Mouse (Mus musculus): Measurements from ENCODE around the gene Pou6f2. TPM values are rescaled to one million over a fixed set of nuclear protein-coding genes. Genes with fewer than 3 reads are reported as not detected.

Pou6f2 gene
- polyA plus RNA-seq, 2 experiments = 0.10 to 0.14 TPM

- Histone ChIP-seq H3K27me3 (ENCODE audit: control insufficient read depth, insufficient read depth, low read length) (no peaks in the 10 kb centered on the region), H3K4me2 (replicated peaks; ENCODE audit: low read depth, low read length, severe bottlenecking) (no peak overlapping the region), H3K4me1 (ENCODE audit: control insufficient read depth, insufficient read depth, low read length) (no peaks in the 10 kb centered on the region), H3K4me3 (replicated peaks; ENCODE audit: low read length) (no peak overlapping the region), H3K9ac (ENCODE audit: low read depth, low read length, severe bottlenecking) (no peak overlapping the region), H3K27ac (replicated peaks; ENCODE audit: low read depth, low read length) (no peak overlapping the region), H3K9me3 (ENCODE audit: control insufficient read depth, low read length) (no peaks in the 10 kb centered on the region), H3K36me3 (ENCODE audit: control insufficient read depth, insufficient read depth, low read length) (no peaks in the 10 kb centered on the region)
- DNase-seq (ENCODE audit: low spot score) (no peak), ATAC-seq (ENCODE audit: low FRiP score, low read depth) (no peak)
- 85% methylated on average over 3 of the region's 3 CpGs for WGBS
- TF ChIP-seq POLR2A (IDR thresholded peaks at IDR 0.05; ENCODE audit: borderline replicate concordance, extremely low read depth, insufficient read depth, insufficient read length) = no peak
Measured at GRCm38 (mm10) chr13:18253131-18253530, 144.4 kb downstream of the Pou6f2 start.

DNA sequence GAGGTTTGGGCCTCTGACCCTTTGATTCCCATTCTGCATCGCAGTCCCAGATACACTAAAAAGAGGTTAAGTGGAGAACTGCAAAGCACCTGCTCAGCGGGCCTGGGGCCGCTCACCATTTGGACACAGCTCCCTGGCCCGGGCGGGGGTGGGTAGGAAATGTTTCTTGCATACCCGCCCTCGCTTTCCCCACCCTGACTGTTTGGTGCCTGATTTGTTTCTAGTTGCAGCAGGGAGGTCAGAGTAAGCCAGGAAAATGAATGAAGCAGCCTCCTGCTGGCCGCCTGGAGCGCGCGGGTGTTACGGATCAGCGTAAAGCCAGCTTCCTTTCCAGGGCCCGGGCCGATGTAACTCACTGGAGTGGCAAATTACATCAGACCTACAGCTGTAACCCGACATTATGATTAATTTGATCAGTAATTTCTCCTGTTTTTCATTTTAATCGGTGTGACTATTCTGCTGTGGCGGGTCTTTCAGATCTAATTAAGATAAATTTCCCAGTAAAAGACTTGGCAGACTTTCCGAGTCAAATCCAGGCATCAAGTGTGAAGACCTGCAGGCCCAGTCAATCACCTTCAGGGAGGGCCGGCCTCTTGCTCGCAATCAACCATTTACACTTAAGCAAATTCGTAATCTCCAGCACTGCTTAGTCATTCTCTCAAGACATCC is 178.8 kb downstream of the Pou6f2 start:
- H3K27me3 ChIP-seq (ENCODE audit: control insufficient read depth, insufficient read depth, low read length) = no peaks in the 10 kb centered on the region
- H3K36me3 ChIP-seq (ENCODE audit: control insufficient read depth, insufficient read depth, low read length) = no peaks in the 10 kb centered on the region
- DNase-seq (ENCODE audit: low spot score) = peak; percentile 11
- 0 out of 2 replicates have a peak overlapping the region, but pooled peaks have one; percentile 16 for H3K4me2 ChIP-seq (replicated peaks; ENCODE audit: low read depth, low read length, severe bottlenecking)
- H3K4me1 ChIP-seq (ENCODE audit: control insufficient read depth, insufficient read depth, low read length) = no peaks in the 10 kb centered on the region
- H3K9me3 ChIP-seq (ENCODE audit: control insufficient read depth, low read length) = no peaks in the 10 kb centered on the region
- H3K4me3 ChIP-seq (replicated peaks; ENCODE audit: low read length) = no peak overlapping the region
- no peak overlapping the region for H3K27ac ChIP-seq (replicated peaks; ENCODE audit: low read depth, low read length)
- no peak for ATAC-seq (ENCODE audit: low FRiP score, low read depth)
- TF ChIP-seq POLR2A (IDR thresholded peaks at IDR 0.05; ENCODE audit: borderline replicate concordance, extremely low read depth, insufficient read depth, insufficient read length) = no peak
- 8% methylated on average over 22 of the region's 22 CpGs for WGBS
- no peak overlapping the region; the same call in 1 of the 2 replicates for H3K9ac ChIP-seq (ENCODE audit: low read depth, low read length, severe bottlenecking)

DNA sequence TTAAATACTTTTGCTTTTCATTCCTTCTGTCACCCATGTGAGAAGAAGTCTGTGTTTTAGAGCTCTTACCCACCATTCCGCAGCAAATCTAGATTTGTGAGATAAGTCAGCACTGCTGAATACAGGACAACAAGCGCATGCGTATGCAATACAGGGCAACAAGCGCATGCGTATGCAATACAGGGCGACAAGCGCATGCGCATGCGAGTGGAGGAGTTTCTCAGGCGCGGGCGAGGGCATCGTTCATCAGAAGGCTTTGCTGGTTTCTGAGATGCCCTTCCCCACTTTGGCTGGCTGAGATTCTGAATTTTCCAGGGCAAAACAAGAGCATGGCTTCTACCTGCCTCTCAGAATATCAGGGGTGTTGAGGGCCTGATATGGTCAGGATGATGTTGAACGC is 186.2 kb downstream of the Pou6f2 start:
- TF ChIP-seq POLR2A (IDR thresholded peaks at IDR 0.05; ENCODE audit: borderline replicate concordance, extremely low read depth, insufficient read depth, insufficient read length) = no peak
- WGBS = 91% methylated on average over 14 of the region's 14 CpGs
- H3K27me3 ChIP-seq (ENCODE audit: control insufficient read depth, insufficient read depth, low read length) = no peaks in the 10 kb centered on the region
- no peak overlapping the region for H3K27ac ChIP-seq (replicated peaks; ENCODE audit: low read depth, low read length)
- H3K4me2 ChIP-seq (replicated peaks; ENCODE audit: low read depth, low read length, severe bottlenecking) = no peak overlapping the region
- no peak for DNase-seq (ENCODE audit: low spot score)
- no peaks in the 10 kb centered on the region for H3K9me3 ChIP-seq (ENCODE audit: control insufficient read depth, low read length)
- no peaks in the 10 kb centered on the region for H3K36me3 ChIP-seq (ENCODE audit: control insufficient read depth, insufficient read depth, low read length)
- no peak overlapping the region for H3K9ac ChIP-seq (ENCODE audit: low read depth, low read length, severe bottlenecking)
- no peak for ATAC-seq (ENCODE audit: low FRiP score, low read depth)
- no peak overlapping the region for H3K4me3 ChIP-seq (replicated peaks; ENCODE audit: low read length)
- H3K4me1 ChIP-seq (ENCODE audit: control insufficient read depth, insufficient read depth, low read length) = no peaks in the 10 kb centered on the region

GRCm38 (mm10) chr13:18204476-18205250 is 192.8 kb downstream of the Pou6f2 start:
- Histone ChIP-seq H3K4me3 (replicated peaks; ENCODE audit: low read length) (no peak overlapping the region), H3K36me3 (ENCODE audit: control insufficient read depth, insufficient read depth, low read length) (no peaks in the 10 kb centered on the region), H3K9me3 (ENCODE audit: control insufficient read depth, low read length) (no peaks in the 10 kb centered on the region), H3K9ac (ENCODE audit: low read depth, low read length, severe bottlenecking) (no peak overlapping the region), H3K27me3 (ENCODE audit: control insufficient read depth, insufficient read depth, low read length) (no peaks in the 10 kb centered on the region), H3K4me1 (ENCODE audit: control insufficient read depth, insufficient read depth, low read length) (no peaks in the 10 kb centered on the region), H3K4me2 (replicated peaks; ENCODE audit: low read depth, low read length, severe bottlenecking) (no peak overlapping the region), H3K27ac (replicated peaks; ENCODE audit: low read depth, low read length) (no peak overlapping the region)
- 42% methylated on average over 8 of the region's 8 CpGs for WGBS
- DNase-seq (ENCODE audit: low spot score) (peak; percentile 7), ATAC-seq (ENCODE audit: low FRiP score, low read depth) (no peak)
- no peak for TF ChIP-seq POLR2A (IDR thresholded peaks at IDR 0.05; ENCODE audit: borderline replicate concordance, extremely low read depth, insufficient read depth, insufficient read length)

- no peaks in the 10 kb centered on the region for H3K9me3 ChIP-seq (ENCODE audit: control insufficient read depth, low read length)
- H3K9ac ChIP-seq (ENCODE audit: low read depth, low read length, severe bottlenecking) = no peak overlapping the region
- ATAC-seq (ENCODE audit: low FRiP score, low read depth) (no peak), DNase-seq (ENCODE audit: low spot score) (peak; percentile 14)
- WGBS = 55% methylated on average over 3 of the region's 3 CpGs
- H3K4me2 ChIP-seq (replicated peaks; ENCODE audit: low read depth, low read length, severe bottlenecking) = no peak overlapping the region
- H3K27ac ChIP-seq (replicated peaks; ENCODE audit: low read depth, low read length) = no peak overlapping the region
- peaks cover 4% of the 10 kb centered on the region; the same call in 1 of the 2 replicates for H3K4me1 ChIP-seq (ENCODE audit: control insufficient read depth, insufficient read depth, low read length)
- no peak for TF ChIP-seq POLR2A (IDR thresholded peaks at IDR 0.05; ENCODE audit: borderline replicate concordance, extremely low read depth, insufficient read depth, insufficient read length)
- no peak overlapping the region for H3K4me3 ChIP-seq (replicated peaks; ENCODE audit: low read length)
- no peaks in the 10 kb centered on the region for H3K27me3 ChIP-seq (ENCODE audit: control insufficient read depth, insufficient read depth, low read length)
- H3K36me3 ChIP-seq (ENCODE audit: control insufficient read depth, insufficient read depth, low read length) = no peaks in the 10 kb centered on the region
Measured at GRCm38 (mm10) chr13:18174003-18174402, 223.5 kb downstream of the Pou6f2 start.
